Mouse (Mus musculus) limb, embryonic 11.5 days (tissue): ENCODE measurements around the gene Mad1l1. TPM values are rescaled to one million over a fixed set of nuclear protein-coding genes. Genes with fewer than 3 reads are reported as not detected.
A peak's percentile ranks its signal among the peaks of the same experiment; 100 is the strongest.

Experiments
- ATAC-seq: fragments of 200-750 bp; cut with Nextera tagmentation; 2 replicates; pipeline ENCODE4 v1.8.0; 2017; ENCODE audit warnings: low read depth; ENCODE audit not compliant: insufficient number of reproducible peaks, low FRiP score, low TSS enrichment
- DNase-seq: peaks from one replicate; pipeline ENCODE4 v3.0.0-alpha.2; 2015; ENCODE audit warnings: low spot score
- H3K27ac ChIP-seq: fragments of 300-500 bp; sonication (generic); replicated peaks from 2 replicates; pipeline ENCODE4 v1.5.1; 2014; ENCODE audit warnings: low read depth, mild to moderate bottlenecking, low read length
- H3K27me3 ChIP-seq: fragments of 300-500 bp; sonication (generic); 2 replicates; pipeline ENCODE4 v1.6.1; 2014; ENCODE audit warnings: mild to moderate bottlenecking, low read length, mixed read lengths; ENCODE audit not compliant: control insufficient read depth, insufficient read depth
- H3K36me3 ChIP-seq: fragments of 300-500 bp; sonication (generic); 2 replicates; pipeline ENCODE4 v1.6.1; 2014; ENCODE audit warnings: mild to moderate bottlenecking, low read length, moderate library complexity, mixed read lengths; ENCODE audit not compliant: control insufficient read depth, insufficient read depth
- H3K4me1 ChIP-seq: fragments of 300-500 bp; sonication (generic); 2 replicates; pipeline ENCODE4 v1.6.1; 2014; ENCODE audit warnings: low read length, mixed read lengths; ENCODE audit not compliant: control insufficient read depth, insufficient read depth
- H3K4me2 ChIP-seq: fragments of 300-500 bp; sonication (generic); 2 replicates; pipeline ENCODE4 v1.6.1; 2014; ENCODE audit warnings: low read depth, mild to moderate bottlenecking, moderate library complexity; ENCODE audit not compliant: severe bottlenecking
- H3K4me3 ChIP-seq: fragments of 300-500 bp; sonication (generic); 2 replicates; pipeline ENCODE4 v1.5.1; 2014; ENCODE audit warnings: low read depth, low read length
- H3K9ac ChIP-seq: fragments of 300-500 bp; sonication (generic); 2 replicates; pipeline ENCODE4 v1.6.1; 2014; ENCODE audit warnings: mild to moderate bottlenecking, low read length
- H3K9me3 ChIP-seq: fragments of 300-500 bp; sonication (generic); 2 replicates; pipeline ENCODE4 v1.6.1; 2016; ENCODE audit warnings: low read length; ENCODE audit not compliant: control insufficient read depth
- WGBS: fragments of 180-500 bp; shearing (Covaris S2); extraction: QIAGEN DNeasy Blood & Tissue Kit; methylation state at CpG from one replicate; pipeline ENCODE4 v1.1.7; 2014; 5-methylcytosine and 5-hydroxymethylcytosine counted together
- polyA plus RNA-seq: library from polyadenylated mRNA; unstranded; fragments of >200 nt; fragmentation: Nextera tagmentation; extraction: Ambion mirVana; gene quantifications from 2 replicates; pipeline ENCODE4 v1.2.1, GENCODE M21; 2014

Mad1l1 gene
- polyA plus RNA-seq, 1 experiment from 2014 or later: 51.5 TPM

- DNase-seq: no peak
- H3K27me3 ChIP-seq: no peaks in the 10 kb centered on the region
- H3K36me3 ChIP-seq: peaks cover 6% of the 10 kb centered on the region; the same call in 1 of the 2 replicates
- H3K4me1 ChIP-seq: no peaks in the 10 kb centered on the region; the same call in 1 of the 2 replicates
- no peak overlapping the region for H3K27ac ChIP-seq
- no peak overlapping the region for H3K4me2 ChIP-seq
- no peak for ATAC-seq
- WGBS: 84% methylated on average over 4 of the region's 4 CpGs
- H3K9me3 ChIP-seq: no peaks in the 10 kb centered on the region; the same call in 1 of the 2 replicates
- no peak overlapping the region for H3K9ac ChIP-seq
- H3K4me3 ChIP-seq: no peak overlapping the region
Measured at GRCm38 (mm10) chr5:140338779-140339178, 17.4 kb upstream of the Mad1l1 start.

GRCm38 (mm10) chr5:140336680-140337079 is 15.3 kb upstream of the Mad1l1 start:
- Histone ChIP-seq H3K9me3 (no peaks in the 10 kb centered on the region; the same call in 1 of the 2 replicates), H3K4me3 (no peak overlapping the region), H3K9ac (no peak overlapping the region), H3K27ac (no peak overlapping the region), H3K36me3 (peaks cover 6% of the 10 kb centered on the region; the same call in 1 of the 2 replicates), H3K4me1 (no peaks in the 10 kb centered on the region; the same call in 1 of the 2 replicates), H3K4me2 (no peak overlapping the region), H3K27me3 (no peaks in the 10 kb centered on the region)
- DNase-seq (peak; percentile 63), ATAC-seq (no peak)
- 77% methylated on average over 1 of the region's 1 CpGs for WGBS

- no peak for DNase-seq
- Histone ChIP-seq H3K9ac (no peak overlapping the region), H3K36me3 (peaks cover 2% of the 10 kb centered on the region; the same call in 1 of the 2 replicates), H3K9me3 (no peaks in the 10 kb centered on the region; the same call in 1 of the 2 replicates), H3K4me3 (no peak overlapping the region), H3K27me3 (no peaks in the 10 kb centered on the region), H3K27ac (no peak overlapping the region), H3K4me1 (peaks cover 4% of the 10 kb centered on the region; the same call in 1 of the 2 replicates), H3K4me2 (no peak overlapping the region)
- 42% methylated on average over 2 of the region's 2 CpGs for WGBS
- ATAC-seq: no peak
Measured at GRCm38 (mm10) chr5:140333631-140334030, 12.3 kb upstream of the Mad1l1 start.

GRCm38 (mm10) chr5:140332519-140332918 is 11.2 kb upstream of the Mad1l1 start:
- Histone ChIP-seq H3K9ac (no peak overlapping the region), H3K27me3 (no peaks in the 10 kb centered on the region), H3K36me3 (no peaks in the 10 kb centered on the region; the same call in 1 of the 2 replicates), H3K4me1 (peaks cover 4% of the 10 kb centered on the region; the same call in 1 of the 2 replicates), H3K9me3 (no peaks in the 10 kb centered on the region), H3K4me2 (peak overlapping the region; percentile 71; the same call in 1 of the 2 replicates), H3K27ac (no peak overlapping the region), H3K4me3 (no peak overlapping the region)
- DNase-seq (no peak), ATAC-seq (no peak)
- WGBS: 65% methylated on average over 4 of the region's 4 CpGs

- Histone ChIP-seq H3K9ac (peak within 1 kb of the TSS; percentile 80), H3K4me1 (peaks cover 4% of the 10 kb centered on the region; the same call in 1 of the 2 replicates), H3K36me3 (no peaks in the 10 kb centered on the region; the same call in 1 of the 2 replicates), H3K9me3 (no peaks in the 10 kb centered on the region), H3K4me2 (peak within 1 kb of the TSS; percentile 71), H3K4me3 (peak within 1 kb of the TSS; percentile 52), H3K27ac (peak within 1 kb of the TSS; percentile 89), H3K27me3 (no peaks in the 10 kb centered on the region)
- DNase-seq (peak; percentile 93), ATAC-seq (peak; percentile 72)
- WGBS: 1% methylated on average over 39 of the region's 39 CpGs
Measured at GRCm38 (mm10) chr5:140331615-140332512, 10.5 kb upstream of the Mad1l1 start, which contains the start of gene Mrm2. Mrm2 (minus strand) TSS chr5:140331898.

GRCm38 (mm10) chr5:140324058-140324457 is 2.7 kb upstream of the Mad1l1 start:
- 91% methylated on average over 5 of the region's 5 CpGs for WGBS
- no peak for DNase-seq
- H3K9me3 ChIP-seq: no peaks in the 10 kb centered on the region
- no peak overlapping the region for H3K27ac ChIP-seq
- H3K4me2 ChIP-seq: no peak overlapping the region
- no peaks in the 10 kb centered on the region; the same call in 1 of the 2 replicates for H3K36me3 ChIP-seq
- no peak overlapping the region for H3K4me3 ChIP-seq
- H3K9ac ChIP-seq: no peak overlapping the region
- no peak for ATAC-seq
- H3K4me1 ChIP-seq: peaks cover 5% of the 10 kb centered on the region; the same call in 1 of the 2 replicates
- H3K27me3 ChIP-seq: no peaks in the 10 kb centered on the region

- ATAC-seq: 0 out of 2 replicates have a peak, but pooled peaks have one; percentile 2
- H3K9ac ChIP-seq: peak overlapping the region; percentile 95
- H3K4me3 ChIP-seq: peak overlapping the region; percentile 83
- peak; percentile 33 for DNase-seq
- 3% methylated on average over 17 of the region's 17 CpGs for WGBS
- H3K9me3 ChIP-seq: no peaks in the 10 kb centered on the region
- H3K27me3 ChIP-seq: no peaks in the 10 kb centered on the region
- peak overlapping the region; percentile 75 for H3K27ac ChIP-seq
- no peaks in the 10 kb centered on the region for H3K36me3 ChIP-seq
- peaks cover 5% of the 10 kb centered on the region; the same call in 1 of the 2 replicates for H3K4me1 ChIP-seq
- H3K4me2 ChIP-seq: peak overlapping the region; percentile 48
Measured at GRCm38 (mm10) chr5:140321756-140322575, 614 bp upstream of the Mad1l1 start.

- H3K4me3 ChIP-seq: no peak overlapping the region
- H3K9me3 ChIP-seq: no peaks in the 10 kb centered on the region
- H3K4me1 ChIP-seq: peaks cover 5% of the 10 kb centered on the region; the same call in 1 of the 2 replicates
- H3K9ac ChIP-seq: no peak overlapping the region
- ATAC-seq: no peak
- H3K4me2 ChIP-seq: no peak overlapping the region
- no peak for DNase-seq
- WGBS: 90% methylated on average over 3 of the region's 3 CpGs
- H3K36me3 ChIP-seq: peaks cover 9% of the 10 kb centered on the region; the same call in 1 of the 2 replicates
- no peaks in the 10 kb centered on the region for H3K27me3 ChIP-seq
- no peak overlapping the region for H3K27ac ChIP-seq
Measured at GRCm38 (mm10) chr5:140316716-140317115, 4.6 kb downstream of the Mad1l1 start.
